Mouse (Mus musculus) heart, postnatal 0 days (tissue): ENCODE measurements around the gene Gm10358.

ENCODE experiments used
- CTCF ChIP-seq: IDR thresholded peaks from 2 replicates; pipeline ENCODE4 v1.5.1; 2016; ENCODE audit warnings: antibody characterized with exemption, control low read depth, low read depth
- EP300 ChIP-seq: IDR thresholded peaks from 2 replicates; pipeline ENCODE4 v1.6.1; 2016; ENCODE audit warnings: antibody characterized with exemption, low read depth

DNA sequence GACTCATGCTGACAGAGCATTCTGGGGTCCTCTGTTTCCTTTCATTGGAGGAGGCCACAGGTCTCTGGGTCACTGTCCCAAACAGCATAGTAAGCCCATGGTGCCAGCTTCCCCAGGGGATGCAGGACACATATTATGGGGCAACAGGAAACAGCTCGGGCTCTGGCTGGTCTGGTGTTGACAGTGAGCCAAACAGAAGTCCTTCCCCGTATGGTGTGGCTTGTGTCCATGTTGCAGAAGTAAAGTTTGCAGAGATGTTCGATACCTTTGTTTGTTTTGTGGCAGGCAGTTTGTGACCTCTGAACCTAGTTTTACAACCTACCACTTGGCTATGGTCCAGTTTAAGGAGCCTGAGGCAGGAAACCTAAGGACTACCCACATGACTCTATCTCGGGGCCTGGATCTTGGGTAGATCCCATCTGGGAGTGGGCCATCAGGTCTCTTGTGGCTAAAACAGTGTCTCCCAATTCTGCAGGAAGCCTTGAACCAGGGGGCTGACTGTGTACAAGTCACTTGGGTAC is 21.6 kb downstream of the Gm10358 start:
- TF ChIP-seq EP300 (no peak), CTCF (no peak)
